Mouse (Mus musculus) adrenal gland, adult 2 months (tissue): ENCODE data around the gene Slc9a3r1. TPM values are rescaled to one million over a fixed set of nuclear protein-coding genes. Genes with fewer than 3 reads are reported as not detected.
A peak's percentile ranks its signal among the peaks of the same experiment; 100 is the strongest.

Experiments used
- DNase-seq: peaks from one replicate; pipeline ENCODE4 v3.0.0; 2021
- polyA plus RNA-seq: library from polyadenylated mRNA; depleted of rRNA; stranded (reverse); fragments of >200 nt; gene quantifications from 2 replicates; pipeline ENCODE4 v1.2.3, GENCODE M21; 2012; rRNA removed
- total RNA-seq, 2 experiments: library from RNA; stranded (reverse); gene quantifications; 2 replicates each; pipeline ENCODE4 v1.2.3; 2021

Slc9a3r1 gene
- total and polyA plus RNA-seq, 3 experiments = 15.0 to 26.2 (median 15.6) TPM

- no peak for DNase-seq
Observed at GRCm38 (mm10) chr11:115226811-115227491, 63.8 kb downstream of the Slc9a3r1 start.

GRCm38 (mm10) chr11:115227640-115228039, 64.5 kb downstream of the Slc9a3r1 start:
- DNase-seq = no peak

- DNase-seq = peak; percentile 45
Observed at GRCm38 (mm10) chr11:115228430-115228829, 65.3 kb downstream of the Slc9a3r1 start.

- peak; percentile 19 for DNase-seq
Observed at GRCm38 (mm10) chr11:115229021-115229930, 66.1 kb downstream of the Slc9a3r1 start.

Other genes with a start within 250 kb of the Slc9a3r1 start
- 1 to 10 TPM in 1 of 2 experiments, under 1 TPM in 1; 0.86 to 1.1 TPM for gene Cd300lb, start 229.0 kb upstream of the Slc9a3r1 start, total RNA-seq
- 0.42 and 0.46 TPM in 2 replicates for gene Cd300lb, start 229.0 kb upstream of the Slc9a3r1 start, polyA plus RNA-seq
- not detected for gene Cd300c, start 194.2 kb upstream of the Slc9a3r1 start, total RNA-seq
- gene Cd300c, start 194.2 kb upstream of the Slc9a3r1 start, polyA plus RNA-seq = 0.58 TPM in 1 of 2 replicates, not detected in the other
- 1 to 10 TPM in 1 of 2 experiments, under 1 TPM in 1; 0.89 to 2.7 TPM for gene Cd300ld, start 173.4 kb upstream of the Slc9a3r1 start, total RNA-seq
- gene Cd300ld, start 173.4 kb upstream of the Slc9a3r1 start, polyA plus RNA-seq = 0.45 and 0.64 TPM in 2 replicates
- gene Cd300c2, start 161.5 kb upstream of the Slc9a3r1 start, total RNA-seq = 1 to 10 TPM; 3.5 to 5.5 TPM
- 3.7 and 3.8 TPM in 2 replicates for gene Cd300c2, start 161.5 kb upstream of the Slc9a3r1 start, polyA plus RNA-seq
- gene Cd300ld2, start 147.1 kb upstream of the Slc9a3r1 start, total RNA-seq = not detected
- gene Cd300ld2, start 147.1 kb upstream of the Slc9a3r1 start, polyA plus RNA-seq = 0.56 TPM in 1 of 2 replicates, not detected in the other
- not detected for gene Cd300ld4, start 136.3 kb upstream of the Slc9a3r1 start, total RNA-seq
- 0.21 TPM in 1 of 2 replicates, not detected in the other for gene Cd300ld4, start 136.3 kb upstream of the Slc9a3r1 start, polyA plus RNA-seq
- 1 to 10 TPM; 5.0 to 8.0 TPM for gene Cd300ld5, start 125.6 kb upstream of the Slc9a3r1 start, total RNA-seq
- 0.49 and 0.68 TPM in 2 replicates for gene Cd300ld5, start 125.6 kb upstream of the Slc9a3r1 start, polyA plus RNA-seq
- 10 to 100 TPM in 1 of 2 experiments, 1 to 10 TPM in 1; 4.0 to 10.5 TPM for gene Cd300ld3, start 114.9 kb upstream of the Slc9a3r1 start, total RNA-seq
- gene Cd300ld3, start 114.9 kb upstream of the Slc9a3r1 start, polyA plus RNA-seq = 10.6 and 11.2 TPM in 2 replicates
- gene Cd300e, start 101.2 kb upstream of the Slc9a3r1 start, total RNA-seq = under 1 TPM; 0.78 to 0.86 TPM
- 0.04 TPM in 1 of 2 replicates, not detected in the other for gene Cd300e, start 101.2 kb upstream of the Slc9a3r1 start, polyA plus RNA-seq
- gene Rab37, start 71.9 kb upstream of the Slc9a3r1 start, total RNA-seq = under 1 TPM; 0.55 to 0.58 TPM
- 0.15 and 0.36 TPM in 2 replicates for gene Rab37, start 71.9 kb upstream of the Slc9a3r1 start, polyA plus RNA-seq
- gene Cd300lf, start 29.3 kb upstream of the Slc9a3r1 start, total RNA-seq = under 1 TPM; 0.55 to 0.90 TPM
- 1.00 and 1.3 TPM in 2 replicates for gene Cd300lf, start 29.3 kb upstream of the Slc9a3r1 start, polyA plus RNA-seq
- 10 to 100 TPM; 23.7 to 27.9 TPM for gene Tmem104, start 24.1 kb downstream of the Slc9a3r1 start, total RNA-seq
- 26.5 and 34.7 TPM in 2 replicates for gene Tmem104, start 24.1 kb downstream of the Slc9a3r1 start, polyA plus RNA-seq
- gene Nat9, start 24.5 kb downstream of the Slc9a3r1 start, total RNA-seq = 10 to 100 TPM; 20.0 to 29.2 TPM
- gene Nat9, start 24.5 kb downstream of the Slc9a3r1 start, polyA plus RNA-seq = 12.0 and 16.2 TPM in 2 replicates
- 1 to 10 TPM; 2.3 to 9.4 TPM for gene Grin2c, start 103.9 kb downstream of the Slc9a3r1 start, total RNA-seq
- gene Grin2c, start 103.9 kb downstream of the Slc9a3r1 start, polyA plus RNA-seq = 13.8 and 25.5 TPM in 2 replicates
- 1,000 to 10,000 TPM; 1,196 to 1,476 TPM for gene Fdxr, start 113.7 kb downstream of the Slc9a3r1 start, total RNA-seq
- gene Fdxr, start 113.7 kb downstream of the Slc9a3r1 start, polyA plus RNA-seq = 2,178 and 2,420 TPM in 2 replicates
- 10 to 100 TPM; 56.7 to 76.5 TPM for gene Fads6, start 134.3 kb downstream of the Slc9a3r1 start, total RNA-seq
- gene Fads6, start 134.3 kb downstream of the Slc9a3r1 start, polyA plus RNA-seq = 87.7 and 93.1 TPM in 2 replicates
- not detected for gene Otop2, start 143.8 kb downstream of the Slc9a3r1 start, total RNA-seq
- 0.12 TPM in 1 of 2 replicates, not detected in the other for gene Otop2, start 143.8 kb downstream of the Slc9a3r1 start, polyA plus RNA-seq
- under 1 TPM; 0.49 to 0.69 TPM for gene Ush1g, start 158.7 kb downstream of the Slc9a3r1 start, total RNA-seq
- gene Ush1g, start 158.7 kb downstream of the Slc9a3r1 start, polyA plus RNA-seq = 0.50 and 0.52 TPM in 2 replicates
- not detected for gene Otop3, start 171.4 kb downstream of the Slc9a3r1 start, total RNA-seq
- 0.07 TPM in 1 of 2 replicates, not detected in the other for gene Otop3, start 171.4 kb downstream of the Slc9a3r1 start, polyA plus RNA-seq
- gene Hid1, start 204.4 kb downstream of the Slc9a3r1 start, total RNA-seq = 10 to 100 TPM; 23.8 to 25.0 TPM
- 27.1 and 27.3 TPM in 2 replicates for gene Hid1, start 204.4 kb downstream of the Slc9a3r1 start, polyA plus RNA-seq
- 100 to 1,000 TPM in 1 of 2 experiments, 10 to 100 TPM in 1; 67.8 to 169 TPM for gene Cdr2l, start 218.6 kb downstream of the Slc9a3r1 start, total RNA-seq
- gene Cdr2l, start 218.6 kb downstream of the Slc9a3r1 start, polyA plus RNA-seq = 63.0 and 75.9 TPM in 2 replicates
- 100 to 1,000 TPM; 163 to 165 TPM for gene Mrpl58, start 240.4 kb downstream of the Slc9a3r1 start, total RNA-seq
- 96.1 and 100 TPM in 2 replicates for gene Mrpl58, start 240.4 kb downstream of the Slc9a3r1 start, polyA plus RNA-seq